Comparison of ENCODE assay signal across 14 mouse cellular contexts in the genomic region with DNA sequence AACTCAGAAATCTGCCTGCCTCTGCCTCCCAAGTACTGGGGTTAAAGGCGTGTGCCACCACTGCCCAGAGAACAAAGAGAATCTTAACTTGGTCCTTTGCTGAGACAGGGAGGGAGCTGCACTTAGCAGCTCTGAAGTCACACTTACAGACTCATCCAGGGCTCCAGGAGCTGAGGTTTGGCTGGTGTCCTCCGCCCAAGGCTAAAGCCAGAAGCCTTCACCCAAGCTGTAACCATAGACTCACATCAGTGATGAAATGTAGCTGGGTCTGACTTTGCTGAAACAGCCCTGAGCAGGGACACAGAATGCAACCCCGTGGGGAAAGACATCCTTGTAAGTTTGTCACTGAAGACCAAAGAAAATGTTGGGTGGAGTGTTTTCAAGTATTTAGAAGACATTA. TPM values are rescaled to one million over a fixed set of nuclear protein-coding genes. Genes with fewer than 3 reads are reported as not detected.
"Had no signal": no experiment of that assay in that cellular context is flagged by ENCODE, and none has a peak within 500 bp of the region (broad histone marks: within the 10 kb centered on the region; RNA-seq: fewer than 3 reads in every experiment).

No protein-coding gene starts in this region.

- ATAC-seq: liver, embryonic 12.5 days had no signal

- H3K36me3 ChIP-seq: limb, embryonic 15.5 days; liver, embryonic 12.5 days; midbrain, embryonic 12.5 days had no signal

- H3K4me3 ChIP-seq: limb, embryonic 15.5 days; liver, embryonic 12.5 days; megakaryocyte, embryonic 14.5 days; midbrain, embryonic 12.5 days had no signal

- H3K9me3 ChIP-seq: limb, embryonic 15.5 days; liver, embryonic 12.5 days; megakaryocyte, embryonic 14.5 days; midbrain, embryonic 12.5 days had no signal

- H3K4me1 ChIP-seq: limb, embryonic 15.5 days; liver, embryonic 12.5 days; megakaryocyte, embryonic 14.5 days had no signal

- H3K27ac ChIP-seq: limb, embryonic 15.5 days; liver, embryonic 12.5 days; macrophage; midbrain, embryonic 12.5 days; stomach, postnatal 0 days had no signal

- DNase-seq: kidney, postnatal 25 days; layer of hippocampus, adult 9-11 months; layer of hippocampus, postnatal 36 days; lung, embryonic 14.5 days; lung, postnatal 10 days; right cerebral cortex, adult 18-20 months; right cerebral cortex, postnatal 25 days; thymus, postnatal 4 days had no signal

- H3K9ac ChIP-seq: limb, embryonic 15.5 days; liver, embryonic 12.5 days; lung, embryonic 14.5 days; midbrain, embryonic 12.5 days had no signal

- H3K4me2 ChIP-seq: limb, embryonic 15.5 days; liver, embryonic 12.5 days; lung, embryonic 14.5 days; midbrain, embryonic 12.5 days had no signal

RNA-seq across cellular contexts. Expression of a gene that starts 10.5 kb away (rescaled TPM):
- polyA plus RNA-seq: macrophage had no signal

RNA-seq across cellular contexts. Expression of a gene that starts 30.8 kb away (rescaled TPM):
- polyA plus RNA-seq: macrophage had no signal
